Mouse (Mus musculus): ENCODE results near the gene Dcaf1.

GRCm38 (mm10) chr9:106842800-106843199, 21.1 kb downstream of the Dcaf1 start:
- TF ChIP-seq CTCF (IDR thresholded peaks at IDR 0.05; ENCODE audit: low read depth, low read length) (no peak), POLR2A (IDR thresholded peaks at IDR 0.05; ENCODE audit: extremely low read depth, insufficient read depth, low read length) (no peak)
